Mouse (Mus musculus) megakaryocyte progenitor cell, adult 5-6 weeks (primary cell): ENCODE measurements around the gene Ccdc171. TPM values are rescaled to one million over a fixed set of nuclear protein-coding genes. Genes with fewer than 3 reads are reported as not detected.
"Not testable (repeated sequence)": the region's sequence is repeated elsewhere in the genome, so short reads cannot be mapped to it uniquely, and the experiment has no call there.

Source experiments
- ATAC-seq: replicated peaks from 2 replicates; pipeline ENCODE4 v1.8.0; 2016; ENCODE audit warnings: mild to moderate bottlenecking, moderate TSS enrichment, inconsistent platforms; ENCODE audit not compliant: poor library complexity
- total RNA-seq, 2 experiments: library from RNA; stranded (forward) in 1 of 2; stranded (reverse) in 1 of 2; fragments of 157-497, 149-512 nt in 1 of 2; fragments of 200-1000 nt in 1 of 2; gene quantifications; 2 replicates each; pipeline versions ENCODE4 v1.2.3 to v1.2.4; 2015 to 2017

Ccdc171 gene
- 3.4 and 5.9 TPM in 2 replicates for total RNA-seq (2015)
- total RNA-seq (2017), result 6.2 and 8.7 TPM in 2 replicates

DNA sequence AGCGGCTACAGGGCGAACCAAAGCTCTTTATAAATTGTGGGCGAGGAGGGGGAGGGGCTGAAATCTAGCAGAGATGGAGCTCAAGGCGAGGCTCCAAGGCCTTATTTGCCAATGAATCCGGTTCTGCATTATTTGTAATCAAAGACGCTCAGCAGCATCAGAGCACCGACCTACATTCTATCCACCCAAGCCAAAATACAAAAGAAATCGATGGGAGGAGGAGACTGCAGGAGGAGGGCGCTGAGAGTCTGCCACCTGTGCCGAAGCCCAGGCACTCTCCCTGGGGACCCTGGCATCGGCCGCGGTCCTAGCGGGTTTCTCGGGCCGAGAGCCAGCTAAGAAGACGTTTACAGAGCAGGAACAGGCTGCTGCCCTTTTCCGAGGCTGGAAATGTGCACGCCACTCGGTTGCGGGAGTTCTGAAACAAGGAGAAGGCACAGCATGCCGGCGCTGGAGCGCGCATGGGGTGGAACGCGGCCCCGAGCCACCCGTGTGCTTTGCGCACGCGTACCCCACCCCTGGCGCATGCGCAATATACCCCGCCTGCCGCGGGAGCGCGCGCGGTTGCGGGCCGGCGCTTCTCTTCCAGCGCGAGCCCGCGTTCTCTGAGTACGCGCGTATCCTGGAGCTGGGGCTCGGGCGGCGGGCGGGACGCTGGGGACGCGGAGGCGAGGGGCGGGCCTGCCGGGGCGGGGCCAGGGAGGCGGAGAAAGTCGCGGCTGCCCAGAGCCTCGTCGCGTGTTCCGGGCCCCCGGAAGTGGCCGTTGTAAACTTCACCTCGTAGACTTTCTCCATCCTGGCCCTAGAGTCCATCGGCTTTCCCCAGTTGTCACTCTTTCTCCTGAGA, at the start of gene Ccdc171:
Ccdc171 (plus strand) TSS at position 703 of the 847 bp plus-strand sequence.
- peak; percentile 79 for ATAC-seq

DNA sequence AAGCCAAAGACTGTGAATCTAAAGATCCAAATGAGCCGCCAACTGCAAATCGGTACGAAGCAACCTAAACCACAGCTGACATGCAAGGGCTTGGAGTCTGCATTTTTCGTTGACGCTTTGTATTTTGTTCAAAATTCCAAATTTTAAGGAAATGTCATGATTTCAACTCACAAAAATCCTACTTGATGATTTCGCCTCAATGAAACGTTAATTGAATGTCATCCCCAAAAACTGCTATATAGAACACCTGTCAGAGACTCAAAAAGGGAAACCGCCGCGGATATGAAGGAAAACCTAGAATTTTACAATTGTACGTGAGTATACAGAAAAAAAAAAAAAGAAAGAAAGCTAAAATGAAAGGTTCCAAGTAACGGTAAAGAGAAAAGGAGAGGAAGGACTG, 40.1 kb upstream of the Ccdc171 start:
- no peak for ATAC-seq

GRCm38 (mm10) chr4:83485735-83486116, 39.6 kb upstream of the Ccdc171 start:
- peak; percentile 87 for ATAC-seq

- peak; percentile 86 for ATAC-seq
Observed at GRCm38 (mm10) chr4:83486117-83486901, 39.0 kb upstream of the Ccdc171 start, which contains the start of gene Psip1. Psip1 (minus strand) TSS chr4:83486459.

GRCm38 (mm10) chr4:83489121-83489520, 36.2 kb upstream of the Ccdc171 start:
- ATAC-seq, result no peak

DNA sequence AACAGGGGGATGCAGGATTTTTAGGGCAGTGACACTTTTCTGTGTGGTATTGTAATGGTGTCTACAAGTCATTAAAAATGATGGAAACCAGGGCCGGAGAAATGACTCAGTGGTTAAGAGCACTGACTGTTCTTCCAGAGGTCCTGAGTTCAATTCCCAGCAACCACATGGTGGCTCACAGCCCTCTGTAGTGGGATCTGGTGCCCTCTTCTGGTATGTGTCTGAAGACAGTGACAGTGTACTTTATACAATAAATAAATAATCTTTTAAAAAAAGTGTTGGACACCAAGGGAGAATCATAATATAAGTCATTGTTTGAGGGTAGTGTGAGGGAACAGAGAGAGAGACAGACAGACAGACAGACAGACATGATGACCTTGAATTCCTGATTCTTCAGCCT, 32.2 kb upstream of the Ccdc171 start:
- no peak for ATAC-seq

GRCm38 (mm10) chr4:83497013-83497412, 28.3 kb upstream of the Ccdc171 start:
- ATAC-seq, result not testable (repeated sequence)

DNA sequence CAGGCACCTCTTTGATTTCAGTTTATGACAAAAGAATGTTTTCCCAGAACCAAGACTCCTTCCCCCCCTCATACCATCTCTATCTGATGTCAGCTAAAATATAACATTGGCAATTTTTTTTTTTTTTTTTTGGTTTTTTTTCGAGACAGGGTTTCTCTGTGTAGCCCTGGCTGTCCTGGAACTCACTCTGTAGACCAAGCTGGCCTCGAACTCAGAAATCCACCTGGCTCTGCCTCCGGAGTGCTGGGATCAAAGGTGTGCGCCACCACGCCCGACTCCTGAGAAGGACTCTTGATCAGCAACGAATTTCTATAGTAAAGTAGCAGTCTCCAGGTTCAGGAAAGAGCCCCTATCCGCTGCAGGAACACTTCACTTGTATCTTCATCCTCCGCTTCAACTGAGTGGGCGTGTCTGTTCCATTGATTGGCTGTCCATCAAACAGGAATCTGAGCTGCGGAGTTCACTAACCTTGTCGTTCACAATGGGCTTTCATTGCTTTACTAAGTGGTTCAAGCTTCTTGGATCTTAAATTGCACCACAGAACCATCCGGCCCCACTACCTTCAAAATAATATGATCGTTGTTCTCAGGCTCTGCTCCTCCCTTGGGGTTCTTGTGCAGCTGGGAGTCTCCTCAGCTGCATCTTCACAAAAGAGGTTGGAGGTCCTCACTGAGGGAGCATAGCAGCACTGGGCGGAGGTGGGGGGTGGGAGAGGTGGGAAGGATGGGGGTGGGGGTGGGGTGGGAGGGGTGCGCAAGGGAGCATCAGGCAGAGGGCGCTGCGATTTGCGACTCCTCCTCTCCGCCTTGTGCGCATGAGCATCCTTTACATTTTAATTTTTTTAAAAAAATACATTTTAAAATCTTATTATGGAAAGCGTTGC, 24.9 kb upstream of the Ccdc171 start:
- no peak for ATAC-seq

DNA sequence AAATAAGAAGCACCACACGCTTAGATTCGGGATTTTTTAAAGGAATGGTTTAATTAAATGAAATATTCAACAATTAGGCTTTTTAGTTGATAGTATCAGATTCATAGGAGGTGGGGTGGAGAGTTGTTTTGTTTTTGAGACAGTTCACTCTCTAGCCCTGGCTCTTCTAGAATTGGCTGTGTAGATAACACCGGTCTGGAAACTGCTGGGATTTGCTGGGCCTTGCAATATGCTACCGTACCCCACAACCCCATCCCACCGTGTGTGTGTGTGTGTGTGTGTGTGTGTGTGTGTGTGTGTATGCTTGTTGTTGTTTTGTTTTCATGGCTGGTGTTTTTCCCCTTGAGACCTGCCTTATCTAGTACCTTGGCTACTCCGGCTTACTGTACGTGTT, 24.3 kb upstream of the Ccdc171 start:
- no peak for ATAC-seq

DNA sequence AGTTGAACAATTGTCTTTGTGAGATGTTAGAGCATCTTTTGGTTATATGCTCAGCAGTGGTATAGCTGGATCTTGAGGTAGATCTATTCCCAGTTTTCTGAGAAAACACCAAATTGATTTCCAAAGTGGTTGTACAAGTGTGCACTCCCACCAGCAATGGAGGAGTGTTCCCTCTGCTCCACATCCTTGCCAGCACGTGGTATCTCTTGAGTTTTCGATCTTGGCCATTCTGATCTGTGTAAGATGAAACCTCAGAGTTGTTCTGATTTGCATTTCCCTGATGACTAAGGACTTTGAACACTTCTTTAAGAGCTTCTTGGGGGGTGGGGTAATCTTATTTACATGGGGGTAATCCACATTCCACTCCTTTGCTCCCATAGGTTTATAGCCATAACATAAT, 15.7 kb upstream of the Ccdc171 start:
- no peak for ATAC-seq

DNA sequence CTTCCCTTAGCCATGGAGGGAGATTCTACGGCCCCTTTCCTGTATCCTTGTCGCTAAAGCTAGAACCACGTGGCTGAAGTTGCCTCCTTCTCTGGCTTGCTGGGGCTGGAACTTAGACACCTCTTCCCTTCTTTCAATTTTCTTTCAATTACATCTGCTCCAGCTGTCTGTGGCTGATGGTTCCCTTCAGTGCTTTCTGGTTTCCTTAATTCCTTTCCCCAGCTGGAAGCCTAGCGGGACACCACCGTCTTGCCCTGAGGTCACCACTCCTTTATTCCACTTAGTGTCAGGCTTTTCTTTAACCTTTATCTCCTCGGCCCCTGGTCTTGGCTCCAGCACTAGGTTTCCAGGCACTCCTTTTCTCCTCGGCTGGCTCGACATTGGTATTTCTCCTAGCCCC, 14.3 kb upstream of the Ccdc171 start:
- ATAC-seq, result no peak

GRCm38 (mm10) chr4:83512217-83512616, 13.1 kb upstream of the Ccdc171 start:
- ATAC-seq, result 0 out of 2 replicates have a peak, but pooled peaks have one; percentile 23

GRCm38 (mm10) chr4:83512644-83513043, 12.7 kb upstream of the Ccdc171 start:
- ATAC-seq, result 0 out of 2 replicates have a peak, but pooled peaks have one; percentile 23

GRCm38 (mm10) chr4:83514183-83514582, 11.2 kb upstream of the Ccdc171 start:
- no peak for ATAC-seq

GRCm38 (mm10) chr4:83514976-83515669, 10.2 kb upstream of the Ccdc171 start:
- peak; percentile 63 for ATAC-seq

DNA sequence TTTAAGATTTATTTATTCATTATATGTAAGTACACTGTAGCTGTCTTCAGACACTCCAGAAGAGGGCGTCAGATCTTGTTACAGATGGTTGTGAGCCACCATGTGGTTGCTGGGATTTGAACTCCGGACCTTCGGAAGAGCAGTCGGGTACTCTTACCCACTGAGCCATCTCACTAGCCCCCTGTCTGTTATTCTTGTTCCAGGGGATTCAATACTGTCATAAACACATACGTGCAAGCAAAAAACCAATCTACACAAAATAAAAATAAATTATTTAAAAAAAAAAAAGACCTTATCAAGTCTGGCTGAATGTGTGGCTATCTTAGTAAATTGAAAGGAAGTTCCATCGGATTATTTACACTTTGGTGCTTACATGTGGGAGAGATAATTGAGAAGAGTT, 9.2 kb upstream of the Ccdc171 start:
- ATAC-seq, result not testable (repeated sequence)

GRCm38 (mm10) chr4:83519148-83519547, 6.2 kb upstream of the Ccdc171 start:
- no peak for ATAC-seq

- no peak for ATAC-seq
Observed at GRCm38 (mm10) chr4:83519807-83520206, 5.5 kb upstream of the Ccdc171 start.

GRCm38 (mm10) chr4:83520308-83520707, 5.0 kb upstream of the Ccdc171 start:
- ATAC-seq, result 0 out of 2 replicates have a peak, but pooled peaks have one; percentile 40

DNA sequence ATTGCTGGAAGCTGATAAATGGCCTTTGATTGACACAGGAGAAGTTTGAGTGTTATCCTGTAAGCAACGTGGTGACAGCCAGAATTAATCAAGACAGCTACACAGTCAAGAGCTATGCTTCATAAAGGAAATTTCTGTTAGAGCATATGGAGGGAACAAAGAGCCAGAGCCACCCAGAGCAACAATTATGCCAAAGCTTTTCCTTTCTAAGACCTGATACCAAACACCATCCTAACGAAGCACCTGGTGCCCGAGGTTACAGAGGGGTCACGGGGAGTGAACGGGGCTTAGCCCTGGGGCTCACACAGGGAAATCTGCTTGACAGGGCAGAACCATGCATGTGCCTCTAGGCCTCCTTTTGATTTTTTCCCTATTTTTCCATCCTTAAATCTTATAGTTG, 3.3 kb upstream of the Ccdc171 start:
- ATAC-seq, result no peak
